Mouse (Mus musculus): ENCODE measurements at regions not wholly inside any gene's neighbourhood (a gene's known extent, or its start where the extent isn't known, plus 50 kb on each side); places are given as distances from the start of the nearest gene placed in this dataset.

- TF ChIP-seq CTCF (IDR thresholded peaks at IDR 0.05 in 2 of 3, conservative IDR thresholded peaks at IDR 0.05 in 1 of 3; ENCODE audit: control insufficient read depth in 1 of 3, insufficient read depth in 1 of 3, low read depth in 2 of 3, low read length in 3 of 3, poor library complexity in 1 of 3, severe bottlenecking in 1 of 3) (no peak), EP300 (IDR thresholded peaks at IDR 0.05; ENCODE audit: low read depth in 1 of 2, low read length in 2 of 2) (no peak), USF2 (IDR thresholded peaks at IDR 0.05; ENCODE audit: borderline replicate concordance in 1 of 2, insufficient read depth in 1 of 2, low read depth in 1 of 2, low read length in 2 of 2) (no peak), GATA1 (IDR thresholded peaks at IDR 0.05; ENCODE audit: low read depth, low read length) (no peak), USF1 (IDR thresholded peaks at IDR 0.05; ENCODE audit: low read depth, low read length) (no peak), ZC3H11A (IDR thresholded peaks at IDR 0.05; ENCODE audit: low read depth, low read length) (no peak), SIN3A (IDR thresholded peaks at IDR 0.05; ENCODE audit: low read length) (no peak), ETS1 (IDR thresholded peaks at IDR 0.05; ENCODE audit: low read depth, low read length) (no peak), HCFC1 (IDR thresholded peaks at IDR 0.05; ENCODE audit: low read depth, low read length) (no peak)
These were observed 629.8 kb downstream of the Slc22a22 start for GRCm38 (mm10) chr15:56847469-56848128.
